Mouse (Mus musculus): Measurements from ENCODE around the gene Chn2. TPM values are rescaled to one million over a fixed set of nuclear protein-coding genes. Genes with fewer than 3 reads are reported as not detected.

Gene Chn2
- 16.3 and 16.8 TPM in 2 replicates for polyA plus RNA-seq (2015; fragmentation: Nextera tagmentation; extraction: Ambion mirVana)

DNA sequence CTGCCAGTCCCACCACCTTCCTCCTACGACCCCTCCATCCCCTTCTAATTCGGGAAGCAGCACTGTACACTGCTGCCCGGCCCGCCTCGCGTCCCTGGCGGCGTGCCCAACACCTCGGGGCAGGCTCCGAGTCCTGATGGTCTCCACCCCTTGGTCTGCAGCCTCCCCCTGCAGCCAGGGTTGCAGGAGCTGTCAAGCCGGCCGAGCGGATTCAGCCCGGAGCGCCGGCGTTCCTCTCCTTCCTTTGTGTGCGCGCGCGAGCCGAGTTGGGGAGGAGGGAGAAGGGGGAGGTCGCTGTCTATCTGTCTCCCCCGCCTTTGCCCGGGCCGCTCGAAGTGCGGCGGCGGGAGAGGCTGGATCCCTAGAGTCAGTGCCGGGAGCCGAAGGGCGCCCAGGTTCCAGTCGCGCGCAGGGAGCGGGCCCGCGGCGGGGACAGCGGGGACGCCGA is at the start of gene Chn2:
TSS of gene Chn2 (plus strand) at position 198 of the 448 bp plus-strand sequence.
- WGBS, result 0% methylated on average over 30 of the region's 43 CpGs
- H3K4me3 ChIP-seq (replicated peaks; ENCODE audit: low read depth, low read length), result peak within 1 kb of the TSS; percentile 68
- no peak for TF ChIP-seq CTCF (IDR thresholded peaks at IDR 0.05; ENCODE audit: low read depth)
- H3K4me1 ChIP-seq (replicated peaks; ENCODE audit: insufficient read depth, low read length), result peaks cover 4% of the 10 kb centered on the region; the same call in 1 of the 2 replicates
- peak within 1 kb of the TSS; percentile 97 for H3K4me2 ChIP-seq (ENCODE audit: low read length)
- H3K9me3 ChIP-seq (replicated peaks; ENCODE audit: low read length), result no peaks in the 10 kb centered on the region
- H3K36me3 ChIP-seq (ENCODE audit: insufficient read depth, low read length), result no peaks in the 10 kb centered on the region
- H3K27ac ChIP-seq, result peak within 1 kb of the TSS; percentile 86
- H3K9ac ChIP-seq (ENCODE audit: low read depth, low read length), result peak within 1 kb of the TSS; percentile 72
- ATAC-seq (replicated peaks; ENCODE audit: low FRiP score, low read depth) (peak; percentile 77), DNase-seq (ENCODE audit: low spot score) (peak; percentile 85)
- H3K27me3 ChIP-seq (ENCODE audit: insufficient read depth, low read length), result no peaks in the 10 kb centered on the region; the same call in 1 of the 2 replicates

DNA sequence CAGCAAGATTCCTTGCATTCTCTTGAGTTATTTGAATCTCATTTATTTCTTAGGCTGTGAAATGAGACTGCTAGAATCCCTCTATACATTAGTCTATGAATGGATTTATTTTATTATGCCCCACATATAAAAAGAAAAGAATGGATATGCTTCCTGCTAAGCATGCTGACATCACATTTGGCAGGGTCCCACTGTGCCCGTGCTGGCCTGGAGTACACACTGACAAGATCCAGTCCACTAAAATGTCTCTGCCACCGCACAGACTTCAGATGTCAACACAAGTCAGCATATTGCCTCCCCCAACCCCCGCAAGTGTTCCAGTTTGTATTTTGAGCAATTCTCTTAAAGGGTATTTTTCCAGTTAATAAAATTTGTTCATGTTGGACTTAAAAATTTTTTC is 47.0 kb upstream of the Chn2 start:
- WGBS, result 76% methylated on average over 3 of the region's 3 CpGs

DNA sequence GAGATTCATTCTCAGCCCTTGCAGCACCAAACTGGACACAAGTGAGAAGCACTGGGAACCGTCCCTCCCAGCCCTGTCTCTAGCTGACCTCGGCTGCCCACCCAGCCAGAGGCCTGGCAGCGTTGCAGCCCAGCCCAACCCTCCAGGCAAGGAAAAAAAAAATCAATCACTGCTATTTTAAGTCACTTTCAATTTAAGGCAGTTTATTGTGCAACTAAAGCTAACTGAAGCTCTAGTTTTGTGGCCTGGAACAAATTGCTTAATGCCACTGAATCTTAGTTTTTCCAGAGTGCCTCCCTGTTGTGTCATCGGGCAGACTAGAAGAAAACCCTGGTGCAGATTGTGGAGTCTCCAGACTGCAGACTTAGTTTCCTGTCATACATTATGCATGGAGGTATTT is 43.8 kb upstream of the Chn2 start:
- Histone ChIP-seq H3K4me1 (replicated peaks; ENCODE audit: insufficient read depth, low read length) (0 out of 2 replicates have a peak, but pooled peaks cover 4% of the 10 kb centered on the region), H3K9me3 (replicated peaks; ENCODE audit: low read length) (no peaks in the 10 kb centered on the region), H3K36me3 (ENCODE audit: insufficient read depth, low read length) (no peaks in the 10 kb centered on the region), H3K4me2 (ENCODE audit: low read length) (no peak overlapping the region), H3K27me3 (ENCODE audit: insufficient read depth, low read length) (0 out of 2 replicates have a peak, but pooled peaks cover 4% of the 10 kb centered on the region), H3K4me3 (replicated peaks; ENCODE audit: low read depth, low read length) (no peak overlapping the region), H3K9ac (ENCODE audit: low read depth, low read length) (no peak overlapping the region), H3K27ac (no peak overlapping the region)
- no peak for TF ChIP-seq CTCF (IDR thresholded peaks at IDR 0.05; ENCODE audit: low read depth)
- ATAC-seq (replicated peaks; ENCODE audit: low FRiP score, low read depth), result no peak
- 21% methylated on average over 4 of the region's 4 CpGs for WGBS
- DNase-seq (ENCODE audit: low spot score), result peak; percentile 28

More for the DNA sequence above, 47.0 kb upstream of the Chn2 start:
- ATAC-seq (replicated peaks; ENCODE audit: low FRiP score, low read depth), result no peak
- 0 out of 2 replicates have a peak, but pooled peaks cover 4% of the 10 kb centered on the region for H3K4me1 ChIP-seq (replicated peaks; ENCODE audit: insufficient read depth, low read length)
- TF ChIP-seq CTCF (IDR thresholded peaks at IDR 0.05; ENCODE audit: low read depth), result no peak
- no peak overlapping the region for H3K4me3 ChIP-seq (replicated peaks; ENCODE audit: low read depth, low read length)
- no peaks in the 10 kb centered on the region for H3K36me3 ChIP-seq (ENCODE audit: insufficient read depth, low read length)
- no peak for DNase-seq (ENCODE audit: low spot score)
- 0 out of 2 replicates have a peak, but pooled peaks cover 4% of the 10 kb centered on the region for H3K27me3 ChIP-seq (ENCODE audit: insufficient read depth, low read length)
- no peaks in the 10 kb centered on the region for H3K9me3 ChIP-seq (replicated peaks; ENCODE audit: low read length)
- no peak overlapping the region for H3K27ac ChIP-seq
- no peak overlapping the region for H3K4me2 ChIP-seq (ENCODE audit: low read length)
- H3K9ac ChIP-seq (ENCODE audit: low read depth, low read length), result no peak overlapping the region

DNA sequence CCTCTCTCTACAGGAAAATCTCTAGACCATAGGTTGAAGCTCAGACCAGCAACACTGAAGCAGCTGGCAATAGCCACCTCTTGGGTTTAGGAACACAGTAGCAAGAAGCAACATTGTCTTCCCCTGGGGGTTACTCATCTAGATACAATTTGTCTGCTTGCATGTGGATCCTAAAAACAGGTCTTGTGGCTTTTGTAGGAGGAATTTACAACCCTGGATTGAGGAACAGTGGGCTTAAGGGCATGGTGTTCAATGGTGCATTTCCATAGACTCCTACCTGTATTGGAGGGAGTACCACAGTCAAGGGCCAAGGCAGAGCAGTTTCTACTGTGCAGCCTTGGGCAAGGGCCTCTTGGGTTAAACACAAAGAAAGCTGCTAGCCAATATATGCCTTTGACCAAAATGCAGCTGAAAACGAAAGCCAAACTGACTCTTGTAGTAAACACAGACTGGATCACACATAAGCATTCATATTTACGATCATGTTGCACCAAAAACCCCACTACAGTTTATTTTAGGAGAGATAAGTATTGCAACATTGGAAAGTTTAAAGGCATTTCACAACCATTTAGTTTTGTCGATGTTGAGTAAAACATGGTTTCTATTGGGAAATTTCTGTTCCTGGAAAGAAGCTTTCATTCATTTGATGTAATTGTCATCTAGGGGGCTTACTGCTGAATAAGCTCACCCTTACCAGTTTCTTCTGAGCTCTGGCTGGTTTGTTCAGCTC is 43.0 kb upstream of the Chn2 start:
- ATAC-seq (replicated peaks; ENCODE audit: low FRiP score, low read depth) (no peak), DNase-seq (ENCODE audit: low spot score) (no peak)
- H3K27me3 ChIP-seq (ENCODE audit: insufficient read depth, low read length), result 0 out of 2 replicates have a peak, but pooled peaks cover under 1% of the 10 kb centered on the region
- H3K4me1 ChIP-seq (replicated peaks; ENCODE audit: insufficient read depth, low read length), result 0 out of 2 replicates have a peak, but pooled peaks cover 4% of the 10 kb centered on the region
- no peaks in the 10 kb centered on the region for H3K36me3 ChIP-seq (ENCODE audit: insufficient read depth, low read length)
- H3K27ac ChIP-seq, result no peak overlapping the region
- no peak overlapping the region for H3K9ac ChIP-seq (ENCODE audit: low read depth, low read length)
- 90% methylated on average over 3 of the region's 3 CpGs for WGBS
- H3K9me3 ChIP-seq (replicated peaks; ENCODE audit: low read length), result no peaks in the 10 kb centered on the region
- H3K4me3 ChIP-seq (replicated peaks; ENCODE audit: low read depth, low read length), result no peak overlapping the region
- H3K4me2 ChIP-seq (ENCODE audit: low read length), result no peak overlapping the region
- no peak for TF ChIP-seq CTCF (IDR thresholded peaks at IDR 0.05; ENCODE audit: low read depth)

DNA sequence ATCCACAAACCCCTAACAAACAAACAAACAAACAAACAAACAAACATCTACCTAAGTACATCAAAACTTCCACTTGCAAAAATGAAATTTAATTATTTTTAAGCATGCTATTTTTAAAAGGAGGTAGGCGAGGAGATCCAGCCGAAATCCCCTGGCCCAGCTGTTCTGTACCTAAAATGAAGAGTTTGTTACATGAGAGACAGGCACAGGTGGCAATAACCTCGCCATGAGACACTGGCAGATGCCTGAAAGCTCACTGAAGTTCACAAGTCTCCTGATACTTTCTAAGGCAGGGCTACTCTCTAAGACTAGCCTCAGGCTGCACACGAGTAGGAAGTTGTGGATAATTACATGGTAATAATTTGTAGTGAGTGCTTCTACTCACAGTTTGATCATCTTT is 34.1 kb upstream of the Chn2 start:
- H3K27me3 ChIP-seq (ENCODE audit: insufficient read depth, low read length), result no peaks in the 10 kb centered on the region
- no peak overlapping the region for H3K4me3 ChIP-seq (replicated peaks; ENCODE audit: low read depth, low read length)
- ATAC-seq (replicated peaks; ENCODE audit: low FRiP score, low read depth), result no peak
- 80% methylated on average over 4 of the region's 4 CpGs for WGBS
- H3K9me3 ChIP-seq (replicated peaks; ENCODE audit: low read length), result no peaks in the 10 kb centered on the region
- DNase-seq (ENCODE audit: low spot score), result no peak
- TF ChIP-seq CTCF (IDR thresholded peaks at IDR 0.05; ENCODE audit: low read depth), result no peak
- no peak overlapping the region for H3K27ac ChIP-seq
- no peak overlapping the region for H3K9ac ChIP-seq (ENCODE audit: low read depth, low read length)
- H3K36me3 ChIP-seq (ENCODE audit: insufficient read depth, low read length), result no peaks in the 10 kb centered on the region
- no peak overlapping the region for H3K4me2 ChIP-seq (ENCODE audit: low read length)
- no peaks in the 10 kb centered on the region for H3K4me1 ChIP-seq (replicated peaks; ENCODE audit: insufficient read depth, low read length)

DNA sequence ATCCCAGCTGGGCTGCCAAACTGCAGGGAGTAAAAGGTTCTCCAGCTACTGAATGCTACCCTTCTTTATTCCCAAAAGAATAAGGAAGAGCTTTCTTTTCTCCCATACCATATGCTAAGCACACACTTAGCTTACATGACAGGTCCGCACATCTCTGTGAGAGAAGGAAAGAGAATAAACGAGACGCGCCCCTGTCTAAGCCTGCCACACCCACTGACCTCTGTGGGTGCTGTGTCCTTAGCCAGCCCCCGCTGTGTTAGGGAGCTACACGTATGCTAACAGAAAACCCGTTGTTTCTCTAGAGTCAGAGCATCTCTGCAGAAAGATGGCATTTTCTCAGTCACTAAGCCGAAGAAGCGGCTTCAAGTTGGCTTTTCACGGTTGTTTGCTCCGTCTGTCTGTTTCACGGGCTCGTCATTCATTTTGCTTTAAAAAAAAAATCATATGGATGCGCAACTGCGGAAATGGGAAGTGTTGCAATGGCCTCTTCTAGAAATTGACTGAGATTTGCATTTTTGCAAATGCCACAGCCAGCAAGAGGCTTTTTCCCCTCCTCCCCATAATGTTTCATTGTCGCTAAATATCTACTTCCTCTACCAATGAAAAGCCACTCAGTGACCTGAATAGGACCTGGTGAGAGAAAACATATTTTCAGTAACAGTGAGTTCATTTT is 30.8 kb upstream of the Chn2 start:
- WGBS, result 89% methylated on average over 16 of the region's 16 CpGs
- no peaks in the 10 kb centered on the region for H3K36me3 ChIP-seq (ENCODE audit: insufficient read depth, low read length)
- H3K4me2 ChIP-seq (ENCODE audit: low read length), result no peak overlapping the region
- DNase-seq (ENCODE audit: low spot score) (no peak), ATAC-seq (replicated peaks; ENCODE audit: low FRiP score, low read depth) (no peak)
- H3K27me3 ChIP-seq (ENCODE audit: insufficient read depth, low read length), result no peaks in the 10 kb centered on the region
- no peak overlapping the region for H3K27ac ChIP-seq
- TF ChIP-seq CTCF (IDR thresholded peaks at IDR 0.05; ENCODE audit: low read depth), result no peak
- H3K9ac ChIP-seq (ENCODE audit: low read depth, low read length), result no peak overlapping the region
- H3K4me3 ChIP-seq (replicated peaks; ENCODE audit: low read depth, low read length), result no peak overlapping the region
- no peaks in the 10 kb centered on the region for H3K4me1 ChIP-seq (replicated peaks; ENCODE audit: insufficient read depth, low read length)
- H3K9me3 ChIP-seq (replicated peaks; ENCODE audit: low read length), result no peaks in the 10 kb centered on the region

Data from kidney, postnatal 0 days (tissue).